ENCODE assay signal across 10 mouse cellular contexts in the genomic region with DNA sequence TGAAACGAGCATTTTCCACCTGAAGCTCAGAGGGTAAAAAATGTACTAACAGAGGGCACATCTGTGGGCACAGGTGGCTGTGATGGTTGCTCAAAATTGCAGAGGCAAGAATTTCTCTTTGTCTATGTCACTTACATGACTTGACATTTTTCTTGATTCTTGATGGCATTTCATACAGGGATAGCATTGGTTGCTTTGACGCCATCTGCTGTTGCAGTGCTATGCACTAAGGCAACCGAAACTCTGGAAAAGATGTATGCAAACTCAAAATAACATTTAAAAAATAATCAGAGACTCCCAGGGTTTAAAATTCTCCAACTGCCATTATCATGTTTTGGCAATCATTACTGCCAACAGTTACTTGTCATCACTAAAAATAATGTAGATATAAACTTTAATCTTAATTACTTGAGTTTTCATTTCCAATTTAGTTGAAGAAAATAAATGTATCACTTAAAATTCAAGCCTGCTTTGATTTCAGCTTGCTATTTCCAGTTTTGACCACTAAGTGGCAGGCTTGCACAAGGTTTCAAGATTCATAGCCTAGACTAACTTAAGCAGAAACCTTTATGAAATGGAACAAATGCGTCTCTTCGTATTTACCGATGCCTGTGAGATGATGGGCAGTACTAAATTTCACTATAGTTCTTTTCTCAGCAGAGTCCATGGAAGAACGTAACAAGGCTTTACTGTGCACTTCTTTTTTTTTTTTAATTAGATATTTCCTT.
DNase-seq lines count a peak whose midpoint lies in the region; ATAC-seq and TF ChIP-seq lines count a peak whose summit lies in the region.
"Had no signal": no experiment of that assay in that cellular context is flagged by ENCODE, and none has a peak within 500 bp of the region (broad histone marks: within the 10 kb centered on the region; RNA-seq: fewer than 3 reads in every experiment).

No protein-coding gene starts in this region.

- no peaks in the 10 kb centered on the region for H3K9me3 ChIP-seq in hindbrain, embryonic 10.5 days
- H3K9me3 ChIP-seq in hindbrain, embryonic 16.5 days (ENCODE audit: control insufficient read depth, low read length), result no peaks in the 10 kb centered on the region
- no peaks in the 10 kb centered on the region for H3K9me3 ChIP-seq in E14TG2a.4 (ENCODE audit: low read length)
- H3K9me3 ChIP-seq in midbrain, embryonic 14.5 days (ENCODE audit: control insufficient read depth, low read length), result no peaks in the 10 kb centered on the region
- H3K9me3 ChIP-seq: embryonic facial prominence, embryonic 13.5 days; lung, embryonic 15.5 days had no signal

- no peak overlapping the region for H3K27ac ChIP-seq in hindbrain, embryonic 10.5 days
- no peak overlapping the region for H3K27ac ChIP-seq in hindbrain, embryonic 16.5 days (ENCODE audit: low read depth, low read length)
- no peak overlapping the region for H3K27ac ChIP-seq in midbrain, embryonic 14.5 days (replicated peaks; ENCODE audit: low read depth, low read length)
- H3K27ac ChIP-seq: embryonic facial prominence, embryonic 13.5 days; lung, embryonic 15.5 days had no signal

- peak; percentile 42 for DNase-seq in hindbrain, embryonic 10.5 days (ENCODE audit: low spot score)
- peak; percentile 32 for DNase-seq in c-Kit-positive CD71-negative TER-119-negative erythroid progenitor cells, embryonic 14.5 days (ENCODE audit: low read depth)
- DNase-seq in layer of hippocampus, postnatal 14 days (ENCODE audit: low spot score in 2 of 2), result peak; percentile 50 to 67
- DNase-seq in midbrain, embryonic 14.5 days, result peak; percentile 88
- no peak for DNase-seq in yolk sac, embryonic 10.5 days (ENCODE audit: low spot score)

- peak; percentile 71 for TF ChIP-seq CTCF in E14TG2a.4 (conservative IDR thresholded peaks at IDR 0.05; ENCODE audit: low read length)

- no peak overlapping the region for H3K9ac ChIP-seq in hindbrain, embryonic 16.5 days (ENCODE audit: low read depth, low read length)
- no peak overlapping the region for H3K9ac ChIP-seq in midbrain, embryonic 14.5 days (replicated peaks; ENCODE audit: low read length)
- H3K9ac ChIP-seq: embryonic facial prominence, embryonic 13.5 days; lung, embryonic 15.5 days had no signal

- no peaks in the 10 kb centered on the region for H3K27me3 ChIP-seq in hindbrain, embryonic 10.5 days (ENCODE audit: insufficient read depth, poor library complexity, severe bottlenecking)
- H3K27me3 ChIP-seq in hindbrain, embryonic 16.5 days (replicated peaks; ENCODE audit: control insufficient read depth, insufficient read depth, low read length), result no peaks in the 10 kb centered on the region
- H3K27me3 ChIP-seq in E14TG2a.4 (ENCODE audit: insufficient read depth, low read length), result peaks cover 3% of the 10 kb centered on the region; the same call in 1 of the 2 replicates
- H3K27me3 ChIP-seq in midbrain, embryonic 14.5 days (ENCODE audit: control insufficient read depth, insufficient read depth, low read length), result no peaks in the 10 kb centered on the region
- H3K27me3 ChIP-seq: embryonic facial prominence, embryonic 13.5 days; lung, embryonic 15.5 days had no signal

- ATAC-seq in hindbrain, embryonic 16.5 days, result no peak
- ATAC-seq in frontal cortex, adult (ENCODE audit: low TSS enrichment), result peak; percentile 76
- no peak for ATAC-seq in midbrain, embryonic 14.5 days (ENCODE audit: low FRiP score, low TSS enrichment)

- no peak overlapping the region for H3K4me3 ChIP-seq in hindbrain, embryonic 10.5 days
- no peak overlapping the region for H3K4me3 ChIP-seq in hindbrain, embryonic 16.5 days (ENCODE audit: low read length)
- no peak overlapping the region for H3K4me3 ChIP-seq in E14TG2a.4 (replicated peaks; ENCODE audit: low read length)
- no peak overlapping the region for H3K4me3 ChIP-seq in midbrain, embryonic 14.5 days (replicated peaks; ENCODE audit: low read depth, low read length)
- H3K4me3 ChIP-seq: embryonic facial prominence, embryonic 13.5 days; lung, embryonic 15.5 days had no signal

- H3K4me1 ChIP-seq in hindbrain, embryonic 10.5 days (replicated peaks), result no peaks in the 10 kb centered on the region; the same call in 1 of the 2 replicates
- H3K4me1 ChIP-seq in hindbrain, embryonic 16.5 days (ENCODE audit: control insufficient read depth, insufficient read depth, low read depth, low read length), result no peaks in the 10 kb centered on the region
- H3K4me1 ChIP-seq in E14TG2a.4 (replicated peaks; ENCODE audit: low read depth, low read length), result no peaks in the 10 kb centered on the region
- no peaks in the 10 kb centered on the region for H3K4me1 ChIP-seq in midbrain, embryonic 14.5 days (ENCODE audit: control insufficient read depth, insufficient read depth, low read length)
- H3K4me1 ChIP-seq: embryonic facial prominence, embryonic 13.5 days; lung, embryonic 15.5 days had no signal

- 38% methylated on average over 7 of the region's 7 CpGs for WGBS in hindbrain, embryonic 10.5 days
- 23% methylated on average over 7 of the region's 7 CpGs for WGBS in hindbrain, embryonic 16.5 days
- WGBS in midbrain, embryonic 14.5 days, result 27% methylated on average over 7 of the region's 7 CpGs

- no peak overlapping the region for H3K4me2 ChIP-seq in hindbrain, embryonic 16.5 days (ENCODE audit: low read length)
- H3K4me2 ChIP-seq in midbrain, embryonic 14.5 days (ENCODE audit: low read length), result no peak overlapping the region
- H3K4me2 ChIP-seq: embryonic facial prominence, embryonic 13.5 days; lung, embryonic 15.5 days had no signal

- no peaks in the 10 kb centered on the region for H3K36me3 ChIP-seq in hindbrain, embryonic 10.5 days
- H3K36me3 ChIP-seq in hindbrain, embryonic 16.5 days (ENCODE audit: control insufficient read depth, insufficient read depth, low read length), result no peaks in the 10 kb centered on the region
- H3K36me3 ChIP-seq in E14TG2a.4 (ENCODE audit: insufficient read depth, low read length), result no peaks in the 10 kb centered on the region
- H3K36me3 ChIP-seq in midbrain, embryonic 14.5 days (ENCODE audit: control insufficient read depth, insufficient read depth, low read length), result no peaks in the 10 kb centered on the region
- H3K36me3 ChIP-seq: embryonic facial prominence, embryonic 13.5 days; lung, embryonic 15.5 days had no signal
